Mouse (Mus musculus) ES-Bruce4 (cell line): ENCODE measurements around the gene Gadd45b.

Experiments
- CTCF ChIP-seq: IDR thresholded peaks from one replicate; pipeline ENCODE4 v1.8.1; 2011; ENCODE audit warnings: low read depth, low read length
- EP300 ChIP-seq: IDR thresholded peaks from 2 replicates; pipeline ENCODE4 v1.6.1; 2011; ENCODE audit warnings: low read depth, low read length; ENCODE audit not compliant: insufficient read depth
- POLR2A ChIP-seq: IDR thresholded peaks from one replicate; pipeline ENCODE4 v1.8.1; 2011; ENCODE audit warnings: low read length; ENCODE audit not compliant: insufficient read depth

DNA sequence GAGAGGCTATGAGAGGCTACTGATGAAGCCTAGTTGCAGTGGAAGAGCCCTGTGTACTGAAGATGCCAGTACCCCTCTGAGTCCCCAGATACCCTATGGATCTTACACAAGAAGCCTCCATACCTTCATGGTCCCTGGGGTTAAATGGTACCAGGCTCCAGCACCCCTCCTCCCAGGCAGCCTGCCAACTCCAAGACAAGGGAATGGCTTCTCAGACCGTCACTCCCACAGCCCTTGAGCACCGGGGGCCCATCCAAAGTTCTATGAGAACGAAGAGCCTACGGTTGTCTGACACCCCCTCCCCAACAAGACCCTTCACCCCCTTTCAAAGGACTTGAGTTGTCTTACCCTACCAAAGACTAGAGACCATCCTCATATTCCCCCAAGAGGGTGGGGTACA, 14.1 kb upstream of the Gadd45b start:
- TF ChIP-seq CTCF, result no peak
- TF ChIP-seq POLR2A, result no peak
- no peak for TF ChIP-seq EP300
